Mouse (Mus musculus) forebrain, embryonic 12.5 days (tissue): ENCODE measurements at regions not wholly inside any gene's neighbourhood (a gene's known extent, or its start where the extent isn't known, plus 50 kb on each side); places are given as distances from the start of the nearest gene placed in this dataset.

ENCODE experiments used
- ATAC-seq: fragments of 200-750 bp; cut with Nextera tagmentation; 2 replicates; pipeline ENCODE4 v1.8.0; 2017; ENCODE audit warnings: moderate TSS enrichment; ENCODE audit not compliant: low FRiP score
- H3K27ac ChIP-seq: fragments of 300-500 bp; sonication (generic); 2 replicates; pipeline ENCODE4 v1.5.1; 2016; ENCODE audit warnings: mild to moderate bottlenecking
- H3K27me3 ChIP-seq: fragments of 300-500 bp; sonication (generic); 2 replicates; pipeline ENCODE4 v1.6.1; 2016; ENCODE audit warnings: mild to moderate bottlenecking
- H3K36me3 ChIP-seq: fragments of 300-500 bp; sonication (generic); replicated peaks from 2 replicates; pipeline ENCODE4 v1.6.1; 2016; ENCODE audit warnings: mild to moderate bottlenecking
- H3K4me1 ChIP-seq: fragments of 300-500 bp; sonication (generic); 2 replicates; pipeline ENCODE4 v1.6.1; 2016
- H3K4me2 ChIP-seq: fragments of 300-500 bp; sonication (generic); 2 replicates; pipeline ENCODE4 v1.6.1; 2016; ENCODE audit warnings: mild to moderate bottlenecking, moderate library complexity
- H3K4me3 ChIP-seq: fragments of 300-500 bp; sonication (generic); replicated peaks from 2 replicates; pipeline ENCODE4 v1.5.1; 2016; ENCODE audit warnings: mild to moderate bottlenecking
- H3K9ac ChIP-seq: fragments of 300-500 bp; sonication (generic); 2 replicates; pipeline ENCODE4 v1.6.1; 2016; ENCODE audit warnings: mild to moderate bottlenecking
- H3K9me3 ChIP-seq: fragments of 300-500 bp; sonication (generic); 2 replicates; pipeline ENCODE4 v1.6.1; 2016
- WGBS: fragments of 180-500 bp; shearing (Covaris S2); methylation state at CpG from one replicate; pipeline ENCODE4 v1.1.7; 2016; 5-methylcytosine and 5-hydroxymethylcytosine counted together

- Histone ChIP-seq H3K36me3 (no peaks in the 10 kb centered on the region), H3K27ac (no peak overlapping the region), H3K27me3 (no peaks in the 10 kb centered on the region), H3K4me1 (no peaks in the 10 kb centered on the region), H3K9me3 (no peaks in the 10 kb centered on the region), H3K4me3 (no peak overlapping the region), H3K4me2 (no peak overlapping the region), H3K9ac (no peak overlapping the region)
- ATAC-seq = no peak
- 79% methylated on average over 2 of the region's 2 CpGs for WGBS
Observed at GRCm38 (mm10) chr2:133252131-133252530, 299.8 kb upstream of the Bmp2 start.

DNA sequence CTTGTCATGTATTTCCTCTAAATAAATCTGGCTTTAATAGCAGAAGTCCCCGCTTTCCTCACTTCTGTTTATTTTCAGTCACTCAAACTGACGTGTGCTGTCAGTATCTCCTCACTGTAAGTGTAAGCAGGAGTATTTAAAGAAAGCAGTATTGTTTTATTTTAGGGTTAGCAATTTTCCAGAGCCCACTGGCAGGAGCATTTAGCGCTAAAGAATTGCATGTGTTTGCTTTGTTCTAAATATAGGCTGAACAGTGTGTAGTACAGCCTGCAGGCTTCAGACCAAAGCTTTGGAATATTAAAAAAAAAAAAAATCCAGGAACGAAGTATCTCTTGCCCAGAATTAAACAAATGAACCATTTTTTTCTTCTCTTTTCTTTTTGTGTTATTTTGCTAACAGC, 277.5 kb upstream of the Bmp2 start:
- H3K27me3 ChIP-seq = no peaks in the 10 kb centered on the region
- H3K27ac ChIP-seq = no peak overlapping the region
- H3K9me3 ChIP-seq = no peaks in the 10 kb centered on the region
- no peak overlapping the region for H3K4me3 ChIP-seq
- no peak overlapping the region for H3K9ac ChIP-seq
- 65% methylated on average over 4 of the region's 4 CpGs for WGBS
- no peaks in the 10 kb centered on the region for H3K36me3 ChIP-seq
- H3K4me1 ChIP-seq = no peaks in the 10 kb centered on the region
- H3K4me2 ChIP-seq = no peak overlapping the region
- no peak for ATAC-seq

GRCm38 (mm10) chr2:133278546-133278945, 273.4 kb upstream of the Bmp2 start:
- 51% methylated on average over 4 of the region's 4 CpGs for WGBS
- no peak overlapping the region for H3K27ac ChIP-seq
- no peaks in the 10 kb centered on the region for H3K9me3 ChIP-seq
- no peak overlapping the region for H3K4me2 ChIP-seq
- H3K4me3 ChIP-seq = no peak overlapping the region
- no peaks in the 10 kb centered on the region for H3K27me3 ChIP-seq
- no peak for ATAC-seq
- H3K9ac ChIP-seq = no peak overlapping the region
- no peaks in the 10 kb centered on the region for H3K36me3 ChIP-seq
- H3K4me1 ChIP-seq = peaks cover 5% of the 10 kb centered on the region; the same call in 1 of the 2 replicates

- H3K4me2 ChIP-seq = no peak overlapping the region
- H3K4me1 ChIP-seq = peaks cover 5% of the 10 kb centered on the region; the same call in 1 of the 2 replicates
- 91% methylated on average over 4 of the region's 4 CpGs for WGBS
- no peak overlapping the region for H3K27ac ChIP-seq
- no peaks in the 10 kb centered on the region for H3K36me3 ChIP-seq
- H3K27me3 ChIP-seq = no peaks in the 10 kb centered on the region
- no peak for ATAC-seq
- H3K9ac ChIP-seq = no peak overlapping the region
- H3K4me3 ChIP-seq = no peak overlapping the region
- no peaks in the 10 kb centered on the region for H3K9me3 ChIP-seq
Observed at GRCm38 (mm10) chr2:133279275-133279674, 272.7 kb upstream of the Bmp2 start.

- WGBS = 69% methylated on average over 5 of the region's 5 CpGs
- H3K27me3 ChIP-seq = no peaks in the 10 kb centered on the region
- no peak overlapping the region for H3K4me2 ChIP-seq
- H3K9ac ChIP-seq = no peak overlapping the region
- H3K4me3 ChIP-seq = no peak overlapping the region
- no peak overlapping the region for H3K27ac ChIP-seq
- H3K9me3 ChIP-seq = no peaks in the 10 kb centered on the region
- ATAC-seq = 0 out of 2 replicates have a peak, but pooled peaks have one; percentile 23
- no peaks in the 10 kb centered on the region for H3K36me3 ChIP-seq
- H3K4me1 ChIP-seq = peaks cover 5% of the 10 kb centered on the region; the same call in 1 of the 2 replicates
Observed at GRCm38 (mm10) chr2:133282692-133283091, 269.3 kb upstream of the Bmp2 start.

DNA sequence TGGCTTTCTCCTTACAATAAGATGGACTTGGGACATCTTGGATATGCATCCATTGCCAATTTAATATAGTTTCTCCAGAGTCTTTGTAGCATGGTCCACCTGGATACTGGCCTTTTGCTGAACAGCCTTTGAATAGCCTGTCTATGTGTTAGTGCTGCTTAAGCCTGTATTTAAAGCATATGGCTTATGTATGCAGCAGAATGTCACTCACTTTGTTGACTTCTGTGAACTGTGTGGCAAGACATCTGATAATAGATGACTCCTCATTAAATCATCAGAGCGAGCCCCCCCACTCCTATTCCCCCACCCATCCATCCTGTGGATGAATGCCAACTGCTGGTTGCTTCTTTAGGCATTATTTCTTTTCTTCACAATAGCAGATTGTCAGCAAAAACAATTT, 268.2 kb upstream of the Bmp2 start:
- Histone ChIP-seq H3K27ac (no peak overlapping the region), H3K4me3 (no peak overlapping the region), H3K9ac (no peak overlapping the region), H3K27me3 (no peaks in the 10 kb centered on the region), H3K4me2 (no peak overlapping the region), H3K4me1 (peaks cover 5% of the 10 kb centered on the region; the same call in 1 of the 2 replicates), H3K36me3 (no peaks in the 10 kb centered on the region), H3K9me3 (no peaks in the 10 kb centered on the region)
- ATAC-seq = no peak
- WGBS = 61% methylated on average over 1 of the region's 1 CpGs

GRCm38 (mm10) chr2:133294136-133294535, 257.8 kb upstream of the Bmp2 start:
- Histone ChIP-seq H3K4me3 (no peak overlapping the region), H3K27ac (no peak overlapping the region), H3K4me2 (no peak overlapping the region), H3K27me3 (no peaks in the 10 kb centered on the region), H3K4me1 (no peaks in the 10 kb centered on the region), H3K9me3 (no peaks in the 10 kb centered on the region), H3K9ac (no peak overlapping the region), H3K36me3 (no peaks in the 10 kb centered on the region)
- 80% methylated on average over 7 of the region's 7 CpGs for WGBS
- no peak for ATAC-seq

DNA sequence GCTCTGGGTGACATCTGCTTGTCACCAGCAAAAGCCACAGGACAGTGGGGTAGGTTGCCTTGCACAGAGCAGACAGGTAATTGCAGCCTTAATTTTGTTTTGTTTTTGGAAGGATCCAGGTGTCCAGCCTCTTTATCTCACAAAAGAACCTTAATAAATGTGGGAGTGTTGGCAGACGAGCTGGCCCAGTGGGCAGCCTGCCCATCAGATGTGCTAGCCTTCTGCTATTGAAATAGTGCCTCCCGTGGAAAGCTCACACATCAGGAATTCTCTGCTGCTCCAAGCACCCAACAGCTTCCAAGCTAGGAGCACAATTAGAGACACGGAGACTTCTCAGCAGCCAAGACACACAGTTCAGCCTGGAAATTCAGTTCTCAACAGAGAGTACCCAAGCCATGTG, 246.0 kb upstream of the Bmp2 start:
- Histone ChIP-seq H3K27me3 (no peaks in the 10 kb centered on the region), H3K9me3 (no peaks in the 10 kb centered on the region), H3K36me3 (no peaks in the 10 kb centered on the region), H3K4me1 (no peaks in the 10 kb centered on the region), H3K27ac (no peak overlapping the region), H3K4me2 (no peak overlapping the region), H3K9ac (no peak overlapping the region), H3K4me3 (no peak overlapping the region)
- ATAC-seq = no peak
- WGBS = 70% methylated on average over 3 of the region's 3 CpGs

DNA sequence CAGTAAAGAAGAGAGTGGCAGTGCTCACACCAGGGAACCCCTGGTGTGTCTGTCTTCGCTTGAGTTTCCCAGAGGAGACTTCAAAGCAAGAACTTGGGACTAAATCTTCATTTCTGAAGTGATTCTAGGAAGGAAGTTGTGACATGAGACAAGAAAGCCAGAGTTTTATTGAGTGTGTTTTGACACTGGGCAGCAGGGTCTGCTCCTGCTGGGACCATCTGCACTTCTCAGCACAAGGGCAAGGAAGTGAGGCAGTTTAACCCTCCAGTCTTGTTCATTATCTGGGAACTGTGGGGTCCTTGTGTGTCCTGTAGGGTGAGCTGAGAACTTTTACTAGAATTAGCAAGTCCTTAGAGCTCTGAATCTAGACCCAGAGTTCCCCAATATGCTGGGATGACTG, 241.0 kb upstream of the Bmp2 start:
- Histone ChIP-seq H3K4me2 (no peak overlapping the region), H3K9me3 (no peaks in the 10 kb centered on the region), H3K36me3 (no peaks in the 10 kb centered on the region), H3K4me3 (no peak overlapping the region), H3K4me1 (no peaks in the 10 kb centered on the region; the same call in 1 of the 2 replicates), H3K27me3 (no peaks in the 10 kb centered on the region), H3K27ac (no peak overlapping the region), H3K9ac (no peak overlapping the region)
- 55% methylated on average over 1 of the region's 1 CpGs for WGBS
- ATAC-seq = no peak

- 0 out of 2 replicates have a peak, but pooled peaks have one; percentile 30 for ATAC-seq
- WGBS = 57% methylated on average over 6 of the region's 6 CpGs
- no peaks in the 10 kb centered on the region for H3K4me1 ChIP-seq
Observed at GRCm38 (mm10) chr2:133326290-133327050, 225.5 kb upstream of the Bmp2 start.

GRCm38 (mm10) chr2:133327653-133328052, 224.3 kb upstream of the Bmp2 start:
- WGBS = 62% methylated on average over 2 of the region's 2 CpGs
- no peak overlapping the region for H3K9ac ChIP-seq
- H3K9me3 ChIP-seq = no peaks in the 10 kb centered on the region
- no peak overlapping the region for H3K4me3 ChIP-seq
- no peaks in the 10 kb centered on the region for H3K36me3 ChIP-seq
- no peak for ATAC-seq
- H3K4me1 ChIP-seq = no peaks in the 10 kb centered on the region
- H3K27me3 ChIP-seq = no peaks in the 10 kb centered on the region
- H3K27ac ChIP-seq = no peak overlapping the region
- no peak overlapping the region for H3K4me2 ChIP-seq

More at GRCm38 (mm10) chr2:133326290-133327050, 225.5 kb upstream of the Bmp2 start:
- Histone ChIP-seq H3K9me3 (no peaks in the 10 kb centered on the region), H3K27ac (no peak overlapping the region), H3K4me2 (no peak overlapping the region), H3K4me3 (no peak overlapping the region), H3K9ac (no peak overlapping the region), H3K27me3 (no peaks in the 10 kb centered on the region), H3K36me3 (no peaks in the 10 kb centered on the region)

DNA sequence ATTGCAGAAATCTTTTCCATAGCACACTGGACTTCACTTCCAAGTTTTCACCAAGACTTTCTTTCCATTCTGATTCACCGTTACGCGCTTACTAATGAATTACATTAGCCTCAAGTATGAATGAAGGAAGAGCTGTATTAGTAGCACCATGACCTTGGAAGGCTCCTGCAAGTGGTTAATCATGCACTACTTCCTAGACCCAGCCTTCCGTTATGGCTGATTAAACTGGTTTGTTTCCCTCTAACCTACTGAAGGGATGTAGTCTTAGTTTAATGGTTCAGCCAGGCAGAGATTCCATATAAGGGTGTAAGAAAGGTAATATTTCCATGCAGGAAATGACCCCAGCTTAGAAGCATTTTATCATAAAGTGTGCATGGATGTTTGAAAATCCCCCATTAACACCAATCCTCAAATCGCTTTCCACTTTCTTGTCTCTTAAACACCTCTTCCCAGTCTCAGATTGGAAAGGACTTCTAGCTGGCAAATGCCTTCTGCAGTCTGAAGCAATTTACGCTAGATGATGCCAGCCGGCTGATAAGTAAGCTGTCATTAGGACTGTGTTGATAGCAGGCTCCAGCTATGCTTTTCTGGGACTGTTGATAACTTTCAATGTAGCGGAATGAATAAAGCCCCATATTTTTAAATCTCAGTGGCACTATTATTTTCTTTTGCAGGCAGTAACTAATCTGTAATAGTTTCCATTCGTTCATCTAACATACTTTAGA, 215.6 kb upstream of the Bmp2 start:
- ATAC-seq = no peak
- Histone ChIP-seq H3K27ac (no peak overlapping the region), H3K4me3 (no peak overlapping the region), H3K27me3 (0 out of 2 replicates have a peak, but pooled peaks cover 3% of the 10 kb centered on the region), H3K9ac (no peak overlapping the region), H3K36me3 (no peaks in the 10 kb centered on the region), H3K4me1 (no peaks in the 10 kb centered on the region), H3K9me3 (no peaks in the 10 kb centered on the region), H3K4me2 (no peak overlapping the region)
- 89% methylated on average over 9 of the region's 9 CpGs for WGBS
